In genomic region chr6:139882076-139882475, GRCm38 (mm10) we compare ENCODE assay signal across 26 mouse cellular contexts.
DNase-seq lines count a peak whose midpoint lies in the region; ATAC-seq and TF ChIP-seq lines count a peak whose summit lies in the region.
"Had no signal": no experiment of that assay in that cellular context is flagged by ENCODE, and none has a peak within 500 bp of the region (broad histone marks: within the 10 kb centered on the region; RNA-seq: fewer than 3 reads in every experiment).

No protein-coding gene starts in this region.

- H3K4me2 ChIP-seq in liver, embryonic 12.5 days: no peak overlapping the region
- H3K4me2 ChIP-seq in lung, embryonic 14.5 days: no peak overlapping the region
- H3K4me2 ChIP-seq: embryonic facial prominence, embryonic 12.5 days; embryonic facial prominence, embryonic 15.5 days; heart, embryonic 12.5 days; heart, embryonic 15.5 days; hindbrain, embryonic 14.5 days had no signal

- TF ChIP-seq CTCF in liver, adult 2 months (IDR thresholded peaks at IDR 0.05; ENCODE audit: low read depth, low read length): no peak
- no peak for TF ChIP-seq CTCF in lung, embryonic 14.5 days (IDR thresholded peaks at IDR 0.05; ENCODE audit: low read depth)

- H3K27me3 ChIP-seq in liver, adult 2 months (ENCODE audit: control insufficient read depth, insufficient read depth, low read length): no peaks in the 10 kb centered on the region
- no peaks in the 10 kb centered on the region for H3K27me3 ChIP-seq in liver, embryonic 12.5 days (replicated peaks)
- H3K27me3 ChIP-seq in lung, embryonic 14.5 days (ENCODE audit: insufficient read depth, low read length): no peaks in the 10 kb centered on the region
- H3K27me3 ChIP-seq: embryonic facial prominence, embryonic 12.5 days; embryonic facial prominence, embryonic 15.5 days; heart, embryonic 12.5 days; heart, embryonic 15.5 days had no signal

- H3K4me3 ChIP-seq in liver, adult 2 months (ENCODE audit: insufficient read depth, low read depth, low read length): no peak overlapping the region
- no peak overlapping the region for H3K4me3 ChIP-seq in liver, embryonic 12.5 days
- H3K4me3 ChIP-seq in lung, embryonic 14.5 days (ENCODE audit: low read depth, low read length): no peak overlapping the region
- H3K4me3 ChIP-seq: embryonic facial prominence, embryonic 12.5 days; embryonic facial prominence, embryonic 15.5 days; gastrocnemius, adult 2 months; heart, embryonic 12.5 days; heart, embryonic 15.5 days; hindbrain, embryonic 10.5 days had no signal

- H3K4me1 ChIP-seq in liver, adult 2 months (ENCODE audit: control insufficient read depth, insufficient read depth, low read length): peaks cover 15% of the 10 kb centered on the region
- H3K4me1 ChIP-seq in liver, embryonic 12.5 days: no peaks in the 10 kb centered on the region
- no peaks in the 10 kb centered on the region for H3K4me1 ChIP-seq in lung, embryonic 14.5 days (ENCODE audit: insufficient read depth)
- H3K4me1 ChIP-seq: embryonic facial prominence, embryonic 12.5 days; embryonic facial prominence, embryonic 15.5 days; hindbrain, embryonic 10.5 days had no signal

- H3K9ac ChIP-seq in liver, adult 2 months (ENCODE audit: low read depth, low read length): no peak overlapping the region
- H3K9ac ChIP-seq in liver, embryonic 12.5 days: no peak overlapping the region
- no peak overlapping the region for H3K9ac ChIP-seq in lung, embryonic 14.5 days
- H3K9ac ChIP-seq: embryonic facial prominence, embryonic 12.5 days; embryonic facial prominence, embryonic 15.5 days; forebrain, postnatal 0 days; heart, embryonic 12.5 days; heart, embryonic 15.5 days; hindbrain, embryonic 14.5 days had no signal

- peak overlapping the region; percentile 79 for H3K27ac ChIP-seq in liver, adult 2 months (replicated peaks; ENCODE audit: insufficient read depth, low read depth, low read length)
- no peak overlapping the region for H3K27ac ChIP-seq in liver, embryonic 12.5 days
- peak overlapping the region; percentile 36; the same call in 1 of the 2 replicates for H3K27ac ChIP-seq in lung, embryonic 14.5 days (ENCODE audit: low read depth)
- H3K27ac ChIP-seq: embryonic facial prominence, embryonic 12.5 days; embryonic facial prominence, embryonic 15.5 days; gastrocnemius, adult 2 months; heart, embryonic 15.5 days; hindbrain, embryonic 10.5 days; hindbrain, embryonic 14.5 days had no signal

- no peaks in the 10 kb centered on the region for H3K79me2 ChIP-seq in liver, adult 2 months (ENCODE audit: control insufficient read depth, insufficient read depth, low read length)

- DNase-seq in liver, adult 2 months (ENCODE audit: extremely low read depth, low read depth, low spot score): peak; percentile 90
- no peak for DNase-seq in lung, embryonic 14.5 days
- DNase-seq in lung, adult 18-20 months: no peak
- DNase-seq in layer of hippocampus, adult 9-10 months (ENCODE audit: low spot score): no peak
- DNase-seq: adrenal gland, postnatal 10 days; adrenal gland, postnatal 36 days; cerebellum, adult 18-20 months; cerebellum, adult 9-10 months; cerebellum, postnatal 14 days; forebrain, postnatal 0 days; gastrocnemius, adult 2 months; gastrocnemius, postnatal 14 days; heart, adult 18-20 months; heart, postnatal 10 days; heart, postnatal 36 days had no signal

- H3K9me3 ChIP-seq in liver, embryonic 12.5 days (replicated peaks): no peaks in the 10 kb centered on the region
- H3K9me3 ChIP-seq in lung, embryonic 14.5 days (ENCODE audit: low read depth, low read length): no peaks in the 10 kb centered on the region
- H3K9me3 ChIP-seq: embryonic facial prominence, embryonic 12.5 days; embryonic facial prominence, embryonic 15.5 days; heart, embryonic 12.5 days; heart, embryonic 15.5 days; hindbrain, embryonic 10.5 days had no signal

- TF ChIP-seq POLR2A in liver, adult 2 months (IDR thresholded peaks at IDR 0.05; ENCODE audit: extremely low read depth, insufficient read depth, low read length): no peak

- 11% methylated on average over 2 of the region's 2 CpGs for WGBS in liver, adult 2 months
- WGBS in liver, embryonic 12.5 days (ENCODE audit: insufficient replicate concordance): 74% methylated on average over 2 of the region's 2 CpGs
- 60% methylated on average over 2 of the region's 2 CpGs for WGBS in lung, embryonic 14.5 days

- ATAC-seq in liver, embryonic 12.5 days: no peak
- no peak for ATAC-seq in lung, embryonic 14.5 days (ENCODE audit: insufficient read depth)
- ATAC-seq in common myeloid progenitor, adult 5-6 weeks (replicated peaks; ENCODE audit: low read depth, poor library complexity, severe bottlenecking): 0 out of 2 replicates have a peak, but pooled peaks have one; percentile 39
- peak; percentile 97 for ATAC-seq in megakaryocyte progenitor cell, adult 5-6 weeks (replicated peaks; ENCODE audit: poor library complexity)
- ATAC-seq: activated CD4-positive, CD25-positive, alpha-beta regulatory T cell, adult 4 months; forebrain, embryonic 14.5 days; forebrain, postnatal 0 days had no signal

- H3K36me3 ChIP-seq in liver, adult 2 months (ENCODE audit: control insufficient read depth, insufficient read depth, low read length): peaks cover 2% of the 10 kb centered on the region; the same call in 1 of the 2 replicates
- no peaks in the 10 kb centered on the region for H3K36me3 ChIP-seq in liver, embryonic 12.5 days
- no peaks in the 10 kb centered on the region for H3K36me3 ChIP-seq in lung, embryonic 14.5 days (ENCODE audit: insufficient read depth)
- H3K36me3 ChIP-seq: embryonic facial prominence, embryonic 12.5 days; embryonic facial prominence, embryonic 15.5 days; heart, embryonic 12.5 days; heart, embryonic 15.5 days; hindbrain, embryonic 10.5 days had no signal

Comparison
In these comparisons a context has a peak if more than half of its experiments do, and no peak if none do; other contexts are left out.
1. ATAC-seq: peak in common myeloid progenitor, adult 5-6 weeks (single experiment) and megakaryocyte progenitor cell, adult 5-6 weeks (single experiment); none in liver, embryonic 12.5 days (single experiment) and lung, embryonic 14.5 days (single experiment).